Mouse (Mus musculus): ENCODE data around the gene Prkch.

- TF ChIP-seq CTCF (IDR thresholded peaks at IDR 0.05; ENCODE audit: insufficient read depth, low read depth, low read length) (no peak), POLR2A (IDR thresholded peaks at IDR 0.05; ENCODE audit: insufficient read depth, low read depth, low read length) (no peak)
These were observed 19.1 kb downstream of the Prkch start for GRCm38 (mm10) chr12:73603653-73604052.
